Mouse (Mus musculus) heart, adult 2 months (tissue): Measurements from ENCODE around the gene Col1a1. TPM values are rescaled to one million over a fixed set of nuclear protein-coding genes. Genes with fewer than 3 reads are reported as not detected.
A peak's percentile ranks its signal among the peaks of the same experiment; 100 is the strongest.

Source experiments
- DNase-seq, 2 experiments: peaks; one replicate each; pipeline ENCODE4 v3.0.0; 2021
- H3K27ac ChIP-seq: fragments of 200-600 bp; 2 replicates; pipeline ENCODE4 v1.8.1; 2022
- H3K27me3 ChIP-seq: fragments of 200-500 bp; 2 replicates; pipeline ENCODE4 v1.6.1; 2012; ENCODE audit warnings: mild to moderate bottlenecking, low read length, inconsistent platforms, mixed read lengths; ENCODE audit not compliant: control insufficient read depth, insufficient read depth
- H3K36me3 ChIP-seq: fragments of 200-500 bp; 2 replicates; pipeline ENCODE4 v1.6.1; 2012; ENCODE audit warnings: low read length, inconsistent platforms; ENCODE audit not compliant: control insufficient read depth, insufficient read depth
- H3K4me1 ChIP-seq: fragments of 200-500 bp; 2 replicates; pipeline ENCODE4 v1.6.1; 2011; ENCODE audit warnings: low read length; ENCODE audit not compliant: control insufficient read depth, insufficient read depth
- H3K4me3 ChIP-seq: fragments of 200-600 bp; 2 replicates; pipeline ENCODE4 v1.8.1; 2022
- H3K79me2 ChIP-seq: fragments of 200-500 bp; replicated peaks from 2 replicates; pipeline ENCODE4 v1.6.1; 2012; ENCODE audit warnings: mild to moderate bottlenecking, inconsistent platforms, low read length, moderate library complexity, mixed read lengths; ENCODE audit not compliant: control insufficient read depth, insufficient read depth
- H3K9ac ChIP-seq: fragments of 200-500 bp; 2 replicates; pipeline ENCODE4 v1.6.1; 2012; ENCODE audit warnings: low read depth, mild to moderate bottlenecking, control low read depth, inconsistent platforms, low read length, mixed read lengths
- CTCF ChIP-seq: fragments of 200-600 bp; IDR thresholded peaks from 2 replicates; pipeline ENCODE4 v1.8.1; 2022; ENCODE audit warnings: antibody characterized with exemption, mild to moderate bottlenecking, moderate library complexity
- EP300 ChIP-seq: fragments of 200-500 bp; IDR thresholded peaks from 2 replicates; pipeline ENCODE4 v1.6.1; 2011; ENCODE audit warnings: low read depth, low read length, control low read depth; ENCODE audit not compliant: insufficient read depth
- POLR2A ChIP-seq: fragments of 200-500 bp; IDR thresholded peaks from 2 replicates; pipeline ENCODE4 v1.6.1; 2011; ENCODE audit warnings: mild to moderate bottlenecking, low read depth, low read length, control low read depth; ENCODE audit not compliant: insufficient read depth
- WGBS: fragments of 180-500 bp; shearing (Covaris S2); methylation state at CpG from one replicate; pipeline ENCODE4 v1.1.7; 2018; 5-methylcytosine and 5-hydroxymethylcytosine counted together
- intact Hi-C: fragments of 180-260 bp; cut with DNase I; formaldehyde crosslinking; loops from one replicate; pipeline ENCODE4 v1.15.1; 2025
- polyA plus RNA-seq: library from polyadenylated mRNA; depleted of rRNA; stranded (reverse); fragments of >200 nt; gene quantifications from 2 replicates; pipeline ENCODE4 v1.2.3, GENCODE M21; 2012
- total RNA-seq, 2 experiments: library from RNA; stranded (reverse); gene quantifications; 2 replicates each; pipeline ENCODE4 v1.2.3; 2021

Col1a1 gene
- total and polyA plus RNA-seq, 3 experiments = 51.1 to 82.4 (median 67.7) TPM

DNA sequence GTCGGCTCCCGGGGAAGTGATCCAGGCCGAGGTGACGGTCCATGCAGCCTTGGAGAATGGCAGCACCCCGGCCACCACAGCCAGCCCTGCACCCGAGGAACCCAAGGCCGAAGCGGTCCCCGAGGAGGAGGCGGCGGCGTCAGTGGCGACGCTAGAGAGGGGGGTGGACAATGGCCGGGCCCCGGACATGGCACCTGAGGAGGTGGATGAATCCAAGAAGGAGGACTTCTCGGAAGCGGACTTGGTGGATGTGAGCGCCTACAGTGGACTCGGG lies 56.4 kb downstream of the Col1a1 start:
- DNase-seq = no peak

DNA sequence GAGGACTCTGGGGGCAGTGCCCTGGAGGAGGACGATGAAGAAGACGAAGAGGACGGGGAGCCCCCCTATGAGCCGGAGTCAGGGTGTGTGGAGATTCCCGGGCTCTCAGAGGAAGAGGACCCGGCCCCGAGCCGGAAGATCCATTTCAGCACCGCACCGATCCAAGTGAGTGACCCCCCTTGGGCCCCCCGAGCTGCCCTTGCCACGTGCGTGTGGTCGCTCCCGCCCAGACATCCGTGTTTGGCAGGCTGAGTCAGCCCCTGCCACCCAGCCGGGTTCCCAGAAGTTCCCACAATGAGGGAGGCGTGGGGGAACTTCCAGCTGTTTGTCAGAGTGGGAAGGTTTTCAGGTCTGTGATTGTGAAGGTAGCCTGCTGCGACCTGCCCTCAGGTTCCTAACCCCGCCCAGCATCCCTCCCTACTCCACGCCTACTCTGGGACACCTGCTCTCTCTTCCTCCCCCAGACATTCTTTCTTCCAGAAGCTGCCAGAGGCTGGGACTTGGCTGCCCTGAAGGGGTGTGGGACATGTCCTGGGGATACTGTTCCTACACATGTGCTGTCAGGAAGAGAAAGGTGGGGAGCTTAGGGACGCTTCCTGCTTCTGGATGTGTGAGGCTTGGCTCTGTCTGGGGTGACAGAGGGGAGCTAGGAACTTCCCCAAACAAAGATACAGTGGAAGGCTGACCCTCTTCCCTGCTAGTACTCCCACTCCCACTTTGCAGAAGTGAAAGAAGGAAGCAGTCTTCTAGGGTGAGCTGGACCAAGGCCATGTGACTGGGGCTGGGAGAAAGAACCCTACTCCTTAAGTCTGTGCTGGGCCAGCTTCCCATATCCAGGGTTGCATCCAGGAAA lies 57.0 kb downstream of the Col1a1 start:
- Histone ChIP-seq H3K4me3 (peak overlapping the region; percentile 96), H3K79me2 (peaks cover 7% of the 10 kb centered on the region), H3K27me3 (no peaks in the 10 kb centered on the region), H3K27ac (peak overlapping the region; percentile 97), H3K4me1 (peaks cover 28% of the 10 kb centered on the region), H3K9ac (peak overlapping the region; percentile 88), H3K36me3 (no peaks in the 10 kb centered on the region)
- intact Hi-C loops = no loop called here
- TF ChIP-seq EP300 = no peak
- no peak for TF ChIP-seq POLR2A
- no peak for TF ChIP-seq CTCF
- WGBS = under 1% methylated on average over 22 of the region's 22 CpGs
- DNase-seq = peak; percentile 71 to 75

More for the DNA sequence above, 56.4 kb downstream of the Col1a1 start:
- Histone ChIP-seq H3K27me3 (no peaks in the 10 kb centered on the region), H3K4me3 (peak overlapping the region; percentile 96), H3K9ac (peak overlapping the region; percentile 88), H3K4me1 (peaks cover 25% of the 10 kb centered on the region), H3K79me2 (peaks cover 7% of the 10 kb centered on the region), H3K27ac (peak overlapping the region; percentile 97), H3K36me3 (no peaks in the 10 kb centered on the region)
- TF ChIP-seq CTCF = no peak
- TF ChIP-seq POLR2A = no peak
- no peak for TF ChIP-seq EP300
- WGBS = under 1% methylated on average over 20 of the region's 20 CpGs
- intact Hi-C loops = no loop called here

- DNase-seq = peak; percentile 53 to 67
- H3K36me3 ChIP-seq = no peaks in the 10 kb centered on the region
- intact Hi-C loops = no loop called here
- H3K4me3 ChIP-seq = peak overlapping the region; percentile 96
- WGBS = 9% methylated on average over 10 of the region's 10 CpGs
- peak overlapping the region; percentile 46 for H3K9ac ChIP-seq
- no peaks in the 10 kb centered on the region for H3K27me3 ChIP-seq
- H3K27ac ChIP-seq = peak overlapping the region; percentile 97
- peaks cover 24% of the 10 kb centered on the region for H3K4me1 ChIP-seq
- TF ChIP-seq POLR2A = no peak
- no peak for TF ChIP-seq CTCF
- no peak for TF ChIP-seq EP300
- H3K79me2 ChIP-seq = peaks cover 7% of the 10 kb centered on the region
Measured at GRCm38 (mm10) chr11:94994208-94994814, 58.3 kb downstream of the Col1a1 start.

DNA sequence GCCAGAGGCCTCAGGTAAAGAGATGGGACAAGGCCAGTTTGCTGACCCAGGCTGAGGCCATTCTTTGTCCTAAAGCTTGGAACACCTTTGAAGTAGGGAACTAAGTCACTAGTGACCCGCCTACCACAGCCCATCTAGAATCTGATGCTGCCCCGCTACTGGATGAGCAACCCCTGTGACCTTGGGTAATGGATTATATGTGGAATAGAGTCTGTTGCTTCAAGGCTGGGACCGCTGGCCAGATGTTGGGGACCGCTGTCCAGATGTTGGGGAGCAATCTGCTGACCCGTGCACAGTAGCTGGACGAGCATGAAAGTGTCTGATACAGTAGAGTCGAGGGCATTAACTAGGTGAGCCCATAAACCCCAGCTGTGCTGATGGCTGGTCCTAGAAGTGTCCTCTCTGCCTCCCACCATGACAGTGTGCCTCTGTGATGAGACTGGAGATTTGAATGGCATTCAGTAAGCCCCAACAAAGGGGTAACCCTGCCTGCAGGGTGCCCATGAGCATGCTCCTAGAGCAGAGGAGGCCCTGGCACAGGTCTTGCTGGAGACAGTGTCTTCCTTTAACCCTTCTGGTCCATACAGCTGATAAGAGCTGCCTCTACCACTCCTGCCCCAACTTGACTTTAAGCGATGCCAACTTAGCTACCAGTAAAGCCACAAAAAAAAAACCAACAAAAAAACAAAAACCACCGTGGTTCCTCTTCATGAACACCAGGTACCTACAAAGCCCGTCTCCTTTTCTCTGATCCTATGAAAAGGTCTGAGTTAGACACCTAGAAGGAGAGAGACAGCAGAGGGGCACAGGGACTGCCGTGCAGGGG lies 59.1 kb downstream of the Col1a1 start:
- peaks cover 7% of the 10 kb centered on the region for H3K79me2 ChIP-seq
- no peak overlapping the region for H3K4me3 ChIP-seq
- TF ChIP-seq CTCF (no peak), POLR2A (no peak), EP300 (no peak)
- DNase-seq = peak in 1 of 2 experiments; percentile 30
- peaks cover 24% of the 10 kb centered on the region for H3K4me1 ChIP-seq
- intact Hi-C loops = no loop called here
- H3K9ac ChIP-seq = peak overlapping the region; percentile 1; the same call in 1 of the 2 replicates
- H3K27me3 ChIP-seq = no peaks in the 10 kb centered on the region
- peak overlapping the region; percentile 97 for H3K27ac ChIP-seq
- 70% methylated on average over 11 of the region's 11 CpGs for WGBS
- H3K36me3 ChIP-seq = no peaks in the 10 kb centered on the region

DNA sequence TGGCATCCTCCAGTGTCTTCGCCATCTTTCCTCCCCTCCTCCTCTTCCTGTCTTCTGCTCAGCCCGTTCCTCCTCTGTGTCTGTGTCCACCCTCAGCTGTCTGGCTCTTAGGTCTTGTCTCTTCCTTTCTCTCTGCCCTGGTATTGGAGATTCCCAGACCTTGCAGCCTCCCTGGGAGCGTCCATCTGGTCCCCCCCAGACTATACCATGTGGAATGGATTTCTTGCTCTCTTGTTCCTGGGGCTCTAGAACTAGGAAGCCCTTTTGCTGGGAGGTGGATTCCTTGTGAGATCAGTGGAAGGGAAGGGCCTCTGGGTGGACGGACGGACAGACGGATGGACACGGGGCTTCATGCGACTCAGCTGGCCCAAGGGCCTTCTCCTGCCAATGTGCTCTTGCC lies 60.1 kb downstream of the Col1a1 start:
- Histone ChIP-seq H3K27ac (no peak overlapping the region), H3K79me2 (peaks cover 7% of the 10 kb centered on the region), H3K36me3 (no peaks in the 10 kb centered on the region), H3K27me3 (no peaks in the 10 kb centered on the region), H3K4me3 (no peak overlapping the region), H3K4me1 (peaks cover 27% of the 10 kb centered on the region), H3K9ac (no peak overlapping the region)
- WGBS = 75% methylated on average over 8 of the region's 8 CpGs
- no peak for TF ChIP-seq POLR2A
- TF ChIP-seq CTCF = no peak
- no peak for TF ChIP-seq EP300
- intact Hi-C loops = no loop called here
- no peak for DNase-seq

GRCm38 (mm10) chr11:94996984-94997383 lies 61.0 kb downstream of the Col1a1 start:
- intact Hi-C loops = no loop called here
- WGBS = 91% methylated on average over 6 of the region's 6 CpGs
- H3K27me3 ChIP-seq = no peaks in the 10 kb centered on the region
- TF ChIP-seq POLR2A (no peak), EP300 (no peak)
- DNase-seq = no peak
- peaks cover 28% of the 10 kb centered on the region for H3K4me1 ChIP-seq
- H3K4me3 ChIP-seq = no peak overlapping the region
- no peak overlapping the region for H3K9ac ChIP-seq
- peaks cover 7% of the 10 kb centered on the region for H3K79me2 ChIP-seq
- H3K36me3 ChIP-seq = peaks cover 2% of the 10 kb centered on the region; the same call in 1 of the 2 replicates
- no peak overlapping the region for H3K27ac ChIP-seq
